Mouse (Mus musculus) limb, embryonic 15.5 days (tissue): ENCODE data around the gene Vmo1. TPM values are rescaled to one million over a fixed set of nuclear protein-coding genes. Genes with fewer than 3 reads are reported as not detected.

ENCODE experiments used
- ATAC-seq: fragments of 200-750 bp; cut with Nextera tagmentation; 2 replicates; pipeline ENCODE4 v1.8.0; 2017; ENCODE audit warnings: low read depth, moderate TSS enrichment; ENCODE audit not compliant: insufficient number of reproducible peaks, low FRiP score, low TSS enrichment
- H3K27ac ChIP-seq: fragments of 300-500 bp; sonication (generic); 2 replicates; pipeline ENCODE4 v1.5.1; 2015; ENCODE audit warnings: moderate library complexity, mild to moderate bottlenecking, inconsistent platforms
- H3K27me3 ChIP-seq: fragments of 300-500 bp; sonication (generic); 2 replicates; pipeline ENCODE4 v1.6.1; 2015; ENCODE audit warnings: inconsistent platforms
- H3K36me3 ChIP-seq: fragments of 300-500 bp; sonication (generic); 2 replicates; pipeline ENCODE4 v1.6.1; 2015; ENCODE audit warnings: inconsistent platforms
- H3K4me1 ChIP-seq: fragments of 300-500 bp; sonication (generic); 2 replicates; pipeline ENCODE4 v1.6.1; 2015; ENCODE audit warnings: inconsistent platforms
- H3K4me2 ChIP-seq: fragments of 300-500 bp; sonication (generic); 2 replicates; pipeline ENCODE4 v1.6.1; 2015; ENCODE audit warnings: mild to moderate bottlenecking, inconsistent platforms
- H3K4me3 ChIP-seq: fragments of 300-500 bp; sonication (generic); 2 replicates; pipeline ENCODE4 v1.5.1; 2015; ENCODE audit warnings: mild to moderate bottlenecking, inconsistent platforms
- H3K9ac ChIP-seq: fragments of 300-500 bp; sonication (generic); 2 replicates; pipeline ENCODE4 v1.6.1; 2015; ENCODE audit warnings: inconsistent platforms
- H3K9me3 ChIP-seq: fragments of 300-500 bp; sonication (generic); 2 replicates; pipeline ENCODE4 v1.6.1; 2016; ENCODE audit warnings: inconsistent platforms
- WGBS: fragments of 180-500 bp; shearing (Covaris S2); methylation state at CpG from one replicate; pipeline ENCODE4 v1.1.7; 2015; 5-methylcytosine and 5-hydroxymethylcytosine counted together
- polyA plus RNA-seq: library from polyadenylated mRNA; unstranded; fragments of >200 nt; fragmentation: Nextera tagmentation; extraction: Ambion mirVana; gene quantifications from 2 replicates; pipeline ENCODE4 v1.2.1, GENCODE M21; 2015

Gene Vmo1
- polyA plus RNA-seq, 1 experiment from 2014 or later, result 0.23 TPM

GRCm38 (mm10) chr11:70465824-70466223 lies 48.6 kb downstream of the Vmo1 start:
- Histone ChIP-seq H3K4me1 (peaks cover 12% of the 10 kb centered on the region), H3K27me3 (peaks cover 44% of the 10 kb centered on the region), H3K9ac (no peak overlapping the region), H3K4me2 (peak overlapping the region; percentile 64), H3K36me3 (no peaks in the 10 kb centered on the region), H3K27ac (0 out of 2 replicates have a peak overlapping the region, but pooled peaks have one; percentile 61), H3K4me3 (peak overlapping the region; percentile 33), H3K9me3 (no peaks in the 10 kb centered on the region)
- WGBS, result 5% methylated on average over 23 of the region's 23 CpGs
- no peak for ATAC-seq

- H3K9me3 ChIP-seq, result no peaks in the 10 kb centered on the region
- H3K4me3 ChIP-seq, result peak overlapping the region; percentile 33; the same call in 1 of the 2 replicates
- H3K4me2 ChIP-seq, result peak overlapping the region; percentile 64
- 31% methylated on average over 16 of the region's 16 CpGs for WGBS
- no peaks in the 10 kb centered on the region for H3K36me3 ChIP-seq
- H3K27me3 ChIP-seq, result peaks cover 50% of the 10 kb centered on the region
- H3K27ac ChIP-seq, result no peak overlapping the region
- H3K9ac ChIP-seq, result no peak overlapping the region
- H3K4me1 ChIP-seq, result peaks cover 12% of the 10 kb centered on the region
- no peak for ATAC-seq
Measured at GRCm38 (mm10) chr11:70465211-70465610, 49.2 kb downstream of the Vmo1 start.

GRCm38 (mm10) chr11:70463970-70464369 lies 50.4 kb downstream of the Vmo1 start:
- H3K4me3 ChIP-seq, result no peak overlapping the region
- H3K4me2 ChIP-seq, result no peak overlapping the region
- peaks cover 23% of the 10 kb centered on the region for H3K4me1 ChIP-seq
- H3K9ac ChIP-seq, result no peak overlapping the region
- H3K27me3 ChIP-seq, result peaks cover 57% of the 10 kb centered on the region
- no peaks in the 10 kb centered on the region for H3K9me3 ChIP-seq
- 76% methylated on average over 5 of the region's 5 CpGs for WGBS
- no peaks in the 10 kb centered on the region for H3K36me3 ChIP-seq
- H3K27ac ChIP-seq, result no peak overlapping the region
- ATAC-seq, result no peak

Other genes starting within 250 kb of the Vmo1 start
- gene Alox12e, start 192.0 kb downstream of the Vmo1 start, polyA plus RNA-seq, result 0.50 and 0.61 TPM in 2 replicates
- 0.23 and 0.62 TPM in 2 replicates for gene Alox15, start 162.6 kb downstream of the Vmo1 start, polyA plus RNA-seq
- 31.7 and 33.7 TPM in 2 replicates for gene Pelp1, start 104.6 kb downstream of the Vmo1 start, polyA plus RNA-seq
- gene Arrb2, start 82.0 kb downstream of the Vmo1 start, polyA plus RNA-seq, result 19.6 and 22.2 TPM in 2 replicates
- 37.6 and 40.2 TPM in 2 replicates for gene Med11, start 62.7 kb downstream of the Vmo1 start, polyA plus RNA-seq
- gene Zmynd15, start 55.2 kb downstream of the Vmo1 start, polyA plus RNA-seq, result 0.51 and 0.76 TPM in 2 replicates
- gene Cxcl16, start 54.6 kb downstream of the Vmo1 start, polyA plus RNA-seq, result 5.3 and 6.8 TPM in 2 replicates
- gene Tm4sf5, start 9.4 kb downstream of the Vmo1 start, polyA plus RNA-seq, result 0.37 and 0.45 TPM in 2 replicates
- gene Gltpd2, start 4.6 kb upstream of the Vmo1 start, polyA plus RNA-seq, result 0.26 and 0.65 TPM in 2 replicates
- 660 and 698 TPM in 2 replicates for gene Psmb6, start 10.8 kb upstream of the Vmo1 start, polyA plus RNA-seq
- gene Gm40193, start 18.3 kb upstream of the Vmo1 start, polyA plus RNA-seq, result not detected in 2 replicates
- 10.4 and 11.9 TPM in 2 replicates for gene Pld2, start 25.4 kb upstream of the Vmo1 start, polyA plus RNA-seq
- 14.1 TPM in 2 replicates for gene Mink1, start 48.3 kb upstream of the Vmo1 start, polyA plus RNA-seq
- not detected in 2 replicates for gene 4930544D05Rik, start 101.2 kb upstream of the Vmo1 start, polyA plus RNA-seq
- 0.41 TPM in 1 of 2 replicates, not detected in the other for gene Chrne, start 104.6 kb upstream of the Vmo1 start, polyA plus RNA-seq
- gene Gp1ba, start 124.5 kb upstream of the Vmo1 start, polyA plus RNA-seq, result 0.26 and 0.29 TPM in 2 replicates
- gene Rnf167, start 132.6 kb upstream of the Vmo1 start, polyA plus RNA-seq, result 124 TPM in 2 replicates
- 165 and 188 TPM in 2 replicates for gene Slc25a11, start 132.9 kb upstream of the Vmo1 start, polyA plus RNA-seq
- gene Pfn1, start 140.0 kb upstream of the Vmo1 start, polyA plus RNA-seq, result 1,605 and 1,679 TPM in 2 replicates
- gene Eno3, start 142.6 kb upstream of the Vmo1 start, polyA plus RNA-seq, result 71.5 and 252 TPM in 2 replicates
- 149 and 172 TPM in 2 replicates for gene Spag7, start 154.8 kb upstream of the Vmo1 start, polyA plus RNA-seq
- gene Camta2, start 173.5 kb upstream of the Vmo1 start, polyA plus RNA-seq, result 12.9 and 14.8 TPM in 2 replicates
- 0.91 and 2.1 TPM in 2 replicates for gene Inca1, start 185.5 kb upstream of the Vmo1 start, polyA plus RNA-seq
- 4.3 and 5.3 TPM in 2 replicates for gene Kif1c, start 185.9 kb upstream of the Vmo1 start, polyA plus RNA-seq
- 7.3 and 7.9 TPM in 2 replicates for gene Zfp3, start 249.6 kb upstream of the Vmo1 start, polyA plus RNA-seq